Mouse (Mus musculus): ENCODE results near the gene Gopc. TPM values are rescaled to one million over a fixed set of nuclear protein-coding genes. Genes with fewer than 3 reads are reported as not detected.
"Not testable (repeated sequence)": the region's sequence is repeated elsewhere in the genome, so short reads cannot be mapped to it uniquely, and the experiment has no call there.

Gene Gopc
- polyA plus RNA-seq, 1 experiment from 2014 or later: 23.7 TPM

DNA sequence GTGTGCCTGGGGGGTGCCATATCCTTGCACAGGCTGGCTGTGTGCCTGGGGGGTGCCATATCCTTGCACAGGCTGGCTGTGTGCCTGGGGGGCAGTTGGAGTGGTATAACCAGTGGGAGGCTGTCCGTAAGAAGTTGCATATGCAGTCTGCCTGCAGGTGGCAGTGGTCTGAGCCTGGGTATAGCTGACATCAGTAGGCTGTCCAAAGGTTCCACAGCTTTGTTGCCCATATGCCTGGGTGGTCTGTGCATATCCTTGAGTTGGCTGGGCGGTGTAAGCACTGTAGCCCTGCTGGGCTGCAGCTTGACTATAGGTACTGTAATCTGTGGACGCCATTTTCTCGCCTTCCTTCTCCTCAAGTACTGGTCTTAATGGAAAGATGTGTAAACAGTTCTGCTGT lies 38.6 kb downstream of the Gopc start:
- not testable (repeated sequence) for H3K4me2 ChIP-seq (replicated peaks); H3K9me3 ChIP-seq; H3K9ac ChIP-seq (replicated peaks); H3K4me3 ChIP-seq; H3K4me1 ChIP-seq; H3K27me3 ChIP-seq; H3K27ac ChIP-seq (replicated peaks)
- WGBS: 96% methylated on average over 4 of the region's 4 CpGs
- 0 out of 2 replicates have a peak, but pooled peaks have one; percentile 26 for ATAC-seq (replicated peaks)
- peaks cover 63% of the 10 kb centered on the region for H3K36me3 ChIP-seq

GRCm38 (mm10) chr10:52331007-52331406 lies 50.9 kb downstream of the Gopc start:
- Histone ChIP-seq H3K9ac (replicated peaks) (no peak overlapping the region), H3K27me3 (no peaks in the 10 kb centered on the region), H3K4me1 (no peaks in the 10 kb centered on the region), H3K36me3 (peaks cover 5% of the 10 kb centered on the region; the same call in 1 of the 2 replicates), H3K4me3 (no peak overlapping the region), H3K4me2 (replicated peaks) (no peak overlapping the region), H3K27ac (replicated peaks) (no peak overlapping the region), H3K9me3 (no peaks in the 10 kb centered on the region)
- no peak for ATAC-seq (replicated peaks)
- WGBS: 0% methylated on average over 1 of the region's 1 CpGs

DNA sequence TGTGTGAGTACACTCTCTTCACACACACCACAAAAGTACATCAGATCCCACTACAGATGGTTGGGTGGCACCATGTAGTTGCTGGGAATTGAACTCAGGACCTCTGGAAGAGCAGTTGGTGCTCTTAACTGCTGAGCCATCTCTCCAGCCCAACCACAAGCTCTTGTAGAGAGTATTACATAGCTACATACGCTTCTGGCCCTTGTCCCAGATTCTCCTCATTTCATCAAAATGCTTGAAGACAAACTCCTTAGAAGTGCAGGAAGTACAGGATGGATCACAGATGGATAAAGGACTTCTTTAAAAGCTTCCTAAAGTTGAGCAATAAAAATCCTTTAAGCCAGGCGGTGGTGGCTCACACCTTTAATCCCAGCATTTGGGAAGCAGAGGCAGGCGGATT lies 60.0 kb downstream of the Gopc start:
- no peak overlapping the region for H3K9ac ChIP-seq (replicated peaks)
- no peaks in the 10 kb centered on the region for H3K9me3 ChIP-seq
- peaks cover 7% of the 10 kb centered on the region; the same call in 1 of the 2 replicates for H3K36me3 ChIP-seq
- ATAC-seq (replicated peaks): no peak
- H3K4me1 ChIP-seq: no peaks in the 10 kb centered on the region
- H3K27me3 ChIP-seq: no peaks in the 10 kb centered on the region
- H3K4me2 ChIP-seq (replicated peaks): no peak overlapping the region
- no peak overlapping the region for H3K27ac ChIP-seq (replicated peaks)
- WGBS: 94% methylated on average over 3 of the region's 3 CpGs
- no peak overlapping the region for H3K4me3 ChIP-seq

DNA sequence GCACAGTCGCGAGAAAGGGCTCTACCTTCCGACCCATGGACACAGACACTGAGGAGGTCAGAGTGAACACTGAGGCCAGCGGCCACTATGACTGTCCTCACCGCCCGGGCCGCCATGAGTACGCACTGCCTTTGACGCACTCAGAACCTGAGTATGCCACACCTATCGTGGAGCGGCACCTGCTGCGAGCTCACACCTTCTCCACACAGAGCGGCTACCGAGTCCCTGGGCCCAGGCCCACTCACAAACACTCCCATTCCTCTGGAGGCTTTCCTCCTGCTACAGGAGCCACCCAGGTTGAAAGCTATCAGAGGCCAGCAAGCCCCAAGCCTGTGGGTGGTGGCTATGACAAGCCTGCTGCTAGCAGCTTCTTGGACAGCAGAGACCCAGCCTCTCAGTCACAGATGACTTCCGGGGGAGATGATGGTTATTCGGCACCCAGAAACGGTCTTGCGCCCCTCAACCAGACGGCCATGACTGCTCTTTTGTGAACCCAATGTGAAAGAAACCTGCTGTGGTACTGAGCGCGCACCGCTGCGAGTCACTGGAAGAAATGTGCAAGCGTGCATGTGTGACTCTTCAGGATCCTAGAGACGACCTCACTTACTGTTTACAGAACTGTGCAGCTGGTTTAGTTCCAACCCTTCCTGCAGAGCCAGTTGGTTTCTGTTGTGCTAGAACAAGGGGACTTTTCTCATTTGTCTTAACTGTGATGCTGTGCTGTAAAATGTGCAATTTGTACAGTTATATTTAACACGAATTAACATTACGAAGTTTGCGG lies 62.2 kb downstream of the Gopc start:
- Histone ChIP-seq H3K4me3 (no peak overlapping the region), H3K9me3 (no peaks in the 10 kb centered on the region), H3K4me2 (replicated peaks) (no peak overlapping the region), H3K27me3 (no peaks in the 10 kb centered on the region), H3K4me1 (no peaks in the 10 kb centered on the region), H3K27ac (replicated peaks) (no peak overlapping the region), H3K36me3 (peaks cover 7% of the 10 kb centered on the region; the same call in 1 of the 2 replicates), H3K9ac (replicated peaks) (no peak overlapping the region)
- ATAC-seq (replicated peaks): no peak
- 93% methylated on average over 28 of the region's 28 CpGs for WGBS

DNA sequence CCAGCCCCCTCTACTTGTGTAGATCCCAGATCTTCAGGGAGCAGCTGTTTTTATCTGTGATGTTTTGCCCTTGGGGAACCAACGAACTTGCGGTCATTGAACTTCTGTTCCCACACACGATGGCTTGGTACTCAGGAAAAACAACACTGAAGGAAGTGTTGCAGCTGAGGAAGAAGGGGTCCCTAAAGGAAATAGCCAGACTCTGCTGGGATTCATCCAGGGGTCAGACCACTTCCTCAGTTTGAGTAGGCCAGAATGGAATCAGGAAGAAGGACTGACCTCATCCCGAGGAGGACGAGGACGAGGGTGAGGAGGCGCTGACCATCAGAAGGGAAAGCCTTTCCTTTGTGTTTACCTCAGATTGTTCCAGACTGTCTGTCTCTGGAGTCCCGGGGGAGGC lies 72.7 kb downstream of the Gopc start:
- 90% methylated on average over 8 of the region's 8 CpGs for WGBS
- no peak overlapping the region for H3K4me2 ChIP-seq (replicated peaks)
- no peaks in the 10 kb centered on the region for H3K9me3 ChIP-seq
- H3K36me3 ChIP-seq: 0 out of 2 replicates have a peak, but pooled peaks cover 7% of the 10 kb centered on the region
- H3K9ac ChIP-seq (replicated peaks): no peak overlapping the region
- no peaks in the 10 kb centered on the region for H3K4me1 ChIP-seq
- H3K27ac ChIP-seq (replicated peaks): no peak overlapping the region
- no peak for ATAC-seq (replicated peaks)
- no peak overlapping the region for H3K4me3 ChIP-seq
- H3K27me3 ChIP-seq: no peaks in the 10 kb centered on the region

DNA sequence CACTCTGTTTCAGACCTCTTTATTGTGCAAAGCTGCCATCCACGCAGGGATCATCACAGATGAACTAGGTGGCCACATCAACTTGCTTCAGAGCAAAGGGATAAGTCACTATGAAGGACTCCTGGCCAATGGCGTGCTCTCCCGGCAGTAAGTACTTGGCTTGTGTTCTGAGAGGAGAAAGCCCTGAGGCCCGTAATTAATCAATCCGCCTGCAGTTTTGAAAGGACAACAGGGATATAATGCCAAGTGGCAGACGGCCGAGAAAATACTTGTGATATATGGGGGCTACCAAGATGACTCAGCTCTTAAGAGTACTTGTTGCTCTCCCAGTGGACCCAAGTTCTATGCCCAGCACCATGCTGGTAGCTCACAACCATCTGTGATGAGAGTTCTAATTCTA lies 77.3 kb downstream of the Gopc start:
- H3K9me3 ChIP-seq: no peaks in the 10 kb centered on the region
- ATAC-seq (replicated peaks): no peak
- no peak overlapping the region for H3K9ac ChIP-seq (replicated peaks)
- H3K27me3 ChIP-seq: no peaks in the 10 kb centered on the region
- H3K4me3 ChIP-seq: no peak overlapping the region
- H3K4me2 ChIP-seq (replicated peaks): no peak overlapping the region
- 52% methylated on average over 7 of the region's 7 CpGs for WGBS
- no peak overlapping the region for H3K27ac ChIP-seq (replicated peaks)
- H3K36me3 ChIP-seq: no peaks in the 10 kb centered on the region
- no peaks in the 10 kb centered on the region for H3K4me1 ChIP-seq

DNA sequence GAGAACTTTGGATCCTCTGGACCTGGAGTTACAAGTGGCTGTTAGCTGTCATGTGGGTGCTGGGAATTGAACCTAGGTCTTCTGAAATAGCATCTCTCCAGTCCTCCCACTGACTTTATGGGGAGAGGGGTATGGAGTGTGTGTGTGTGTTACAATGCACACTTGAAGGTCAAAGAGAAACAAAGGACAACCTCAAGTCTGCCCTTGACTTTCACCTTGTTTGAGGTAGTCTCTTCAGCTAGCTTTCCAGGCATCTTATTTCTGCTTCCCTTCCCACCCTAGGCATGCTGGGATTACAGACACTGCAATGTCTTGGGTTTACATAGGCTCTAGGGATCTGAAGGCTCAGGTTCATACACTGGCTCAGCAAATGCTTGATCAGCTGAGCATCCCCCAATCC lies 79.7 kb downstream of the Gopc start:
- no peaks in the 10 kb centered on the region for H3K4me1 ChIP-seq
- H3K9me3 ChIP-seq: no peaks in the 10 kb centered on the region
- H3K27me3 ChIP-seq: no peaks in the 10 kb centered on the region
- no peaks in the 10 kb centered on the region for H3K36me3 ChIP-seq
- no peak overlapping the region for H3K9ac ChIP-seq (replicated peaks)
- no peak overlapping the region for H3K27ac ChIP-seq (replicated peaks)
- no peak overlapping the region for H3K4me2 ChIP-seq (replicated peaks)
- ATAC-seq (replicated peaks): no peak
- H3K4me3 ChIP-seq: no peak overlapping the region

DNA sequence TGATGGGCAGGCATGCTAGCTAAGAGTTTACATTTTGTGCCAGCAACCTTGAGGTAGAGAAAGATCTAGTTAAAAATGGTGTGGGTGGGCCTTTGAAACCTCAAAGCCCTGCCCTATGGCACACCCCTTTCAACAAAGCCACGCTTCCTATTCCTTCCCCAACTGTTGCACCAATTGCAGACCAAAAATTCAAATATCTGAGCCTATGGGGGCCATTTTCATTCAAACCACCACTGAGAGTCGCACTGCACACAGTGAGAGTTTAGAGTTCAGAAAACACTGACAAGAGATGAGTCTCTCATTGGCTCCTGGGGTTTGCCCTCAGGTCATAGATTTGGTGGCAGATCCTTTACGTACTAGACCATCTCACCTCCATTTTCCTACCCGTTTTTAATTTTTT lies 80.2 kb downstream of the Gopc start:
- Histone ChIP-seq H3K36me3 (no peaks in the 10 kb centered on the region), H3K4me1 (no peaks in the 10 kb centered on the region), H3K4me2 (replicated peaks) (no peak overlapping the region), H3K9ac (replicated peaks) (no peak overlapping the region), H3K4me3 (no peak overlapping the region), H3K27ac (replicated peaks) (no peak overlapping the region), H3K9me3 (no peaks in the 10 kb centered on the region), H3K27me3 (no peaks in the 10 kb centered on the region)
- no peak for ATAC-seq (replicated peaks)
- WGBS: 87% methylated on average over 4 of the region's 4 CpGs

- not testable (repeated sequence) for H3K4me1 ChIP-seq; H3K9me3 ChIP-seq; H3K9ac ChIP-seq (replicated peaks); ATAC-seq (replicated peaks); H3K27me3 ChIP-seq; H3K27ac ChIP-seq (replicated peaks); H3K4me2 ChIP-seq (replicated peaks); H3K36me3 ChIP-seq; H3K4me3 ChIP-seq
These were observed 83.4 kb downstream of the Gopc start for GRCm38 (mm10) chr10:52298568-52298967.

- WGBS: 31% methylated on average over 2 of the region's 2 CpGs
- peak; percentile 55; the same call in 1 of the 2 replicates for ATAC-seq (replicated peaks)
- H3K4me2 ChIP-seq (replicated peaks): no peak overlapping the region
- H3K36me3 ChIP-seq: no peaks in the 10 kb centered on the region
- no peaks in the 10 kb centered on the region for H3K9me3 ChIP-seq
- no peak overlapping the region for H3K4me3 ChIP-seq
- H3K4me1 ChIP-seq: no peaks in the 10 kb centered on the region
- no peak overlapping the region for H3K9ac ChIP-seq (replicated peaks)
- no peaks in the 10 kb centered on the region for H3K27me3 ChIP-seq
- H3K27ac ChIP-seq (replicated peaks): no peak overlapping the region
These were observed 86.0 kb downstream of the Gopc start for GRCm38 (mm10) chr10:52295934-52296333.

DNA sequence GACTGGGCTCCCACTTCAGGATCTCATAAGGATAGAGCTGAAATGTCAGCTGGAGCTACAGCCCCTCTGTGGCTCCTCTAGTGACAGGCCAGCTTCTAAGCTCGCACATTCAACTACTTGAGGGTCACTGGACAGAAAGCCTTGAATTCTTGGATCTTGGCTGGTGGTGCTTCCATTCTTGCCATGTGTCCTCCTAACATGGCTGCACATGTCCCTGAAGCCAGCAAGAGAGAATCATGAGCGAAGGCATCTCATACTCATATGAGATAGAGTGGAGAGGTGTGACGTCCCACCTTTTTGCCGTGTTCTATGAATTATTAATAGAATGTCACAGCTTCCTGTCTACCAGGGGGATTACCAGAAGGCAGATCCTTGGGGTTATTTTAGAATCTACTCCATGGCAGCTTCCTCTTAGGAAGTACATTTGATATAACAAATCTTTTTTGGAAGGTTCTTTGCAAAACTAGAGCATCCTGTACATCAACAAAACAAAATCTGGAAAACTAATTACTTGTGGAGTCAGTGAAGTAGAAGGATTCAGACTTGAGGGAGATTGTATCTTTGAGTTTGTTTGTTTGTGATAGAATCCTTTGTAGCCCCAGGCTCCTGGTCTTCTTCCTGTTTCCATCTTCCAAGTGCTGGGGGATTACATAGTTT lies 87.9 kb downstream of the Gopc start:
- Histone ChIP-seq H3K36me3 (no peaks in the 10 kb centered on the region), H3K9ac (replicated peaks) (no peak overlapping the region), H3K27me3 (no peaks in the 10 kb centered on the region), H3K27ac (replicated peaks) (no peak overlapping the region), H3K9me3 (no peaks in the 10 kb centered on the region), H3K4me1 (no peaks in the 10 kb centered on the region; the same call in 1 of the 2 replicates), H3K4me2 (replicated peaks) (no peak overlapping the region), H3K4me3 (no peak overlapping the region)
- WGBS: 93% methylated on average over 4 of the region's 4 CpGs
- ATAC-seq (replicated peaks): no peak

GRCm38 (mm10) chr10:52292391-52292790 lies 89.5 kb downstream of the Gopc start:
- H3K27me3 ChIP-seq; H3K4me2 ChIP-seq (replicated peaks); H3K4me3 ChIP-seq; H3K27ac ChIP-seq (replicated peaks); H3K36me3 ChIP-seq; ATAC-seq (replicated peaks); H3K9me3 ChIP-seq; H3K4me1 ChIP-seq; H3K9ac ChIP-seq (replicated peaks): not testable (repeated sequence)
- WGBS: 47% methylated on average over 1 of the region's 1 CpGs
